Mouse (Mus musculus) neural tube, embryonic 15.5 days (tissue): ENCODE results near the gene Nf1. TPM values are rescaled to one million over a fixed set of nuclear protein-coding genes. Genes with fewer than 3 reads are reported as not detected.

ENCODE experiments used
- polyA plus RNA-seq: library from polyadenylated mRNA; unstranded; fragments of >200 nt; fragmentation: Nextera tagmentation; extraction: Ambion mirVana; gene quantifications from 2 replicates; pipeline ENCODE4 v1.2.1, GENCODE M21; 2015

The Nf1 gene
- polyA plus RNA-seq, 1 experiment from 2014 or later: 5.4 TPM

Other genes starting within 250 kb of the Nf1 start
- gene Ksr1, start 193.3 kb upstream of the Nf1 start, polyA plus RNA-seq: 4.5 and 5.8 TPM in 2 replicates
- 415 and 444 TPM in 2 replicates for gene Wsb1, start 85.0 kb upstream of the Nf1 start, polyA plus RNA-seq
- not detected in 2 replicates for gene Gm9964, start 42.8 kb upstream of the Nf1 start, polyA plus RNA-seq
- 12.6 and 14.5 TPM in 2 replicates for gene Omg, start 164.4 kb downstream of the Nf1 start, polyA plus RNA-seq
- 0.40 and 2.5 TPM in 2 replicates for gene Evi2b, start 184.1 kb downstream of the Nf1 start, polyA plus RNA-seq
- 0.58 and 0.83 TPM in 2 replicates for gene Evi2, start 190.9 kb downstream of the Nf1 start, polyA plus RNA-seq
- gene Evi2a, start 190.9 kb downstream of the Nf1 start, polyA plus RNA-seq: 2.8 and 5.5 TPM in 2 replicates